Mouse (Mus musculus): ENCODE measurements around the gene Clcf1.

GRCm38 (mm10) chr19:4264171-4264780 is 50.2 kb downstream of the Clcf1 start:
- TF ChIP-seq POLR2A (IDR thresholded peaks at IDR 0.05; ENCODE audit: insufficient read depth, low read depth, low read length) (no peak), CTCF (IDR thresholded peaks at IDR 0.05; ENCODE audit: insufficient read depth, low read depth, low read length) (no peak)
